Mouse (Mus musculus) lung, postnatal 0 days (tissue): ENCODE measurements around the gene March1. TPM values are rescaled to one million over a fixed set of nuclear protein-coding genes. Genes with fewer than 3 reads are reported as not detected.

Experiments
- ATAC-seq: fragments of 200-750 bp; cut with Nextera tagmentation; 2 replicates; pipeline ENCODE4 v1.8.0; 2017; ENCODE audit warnings: moderate library complexity
- DNase-seq: peaks from one replicate; pipeline ENCODE4 v3.0.0-alpha.2; 2016; ENCODE audit warnings: low spot score
- H3K27ac ChIP-seq: fragments of 300-500 bp; sonication (generic); 2 replicates; pipeline ENCODE4 v1.5.1; 2014; ENCODE audit warnings: antibody characterized with exemption, mild to moderate bottlenecking, low read length, mixed read lengths
- H3K27me3 ChIP-seq: fragments of 300-500 bp; sonication (generic); replicated peaks from 2 replicates; pipeline ENCODE4 v1.6.1; 2014; ENCODE audit warnings: low read length, mixed read lengths; ENCODE audit not compliant: insufficient read depth
- H3K36me3 ChIP-seq: fragments of 300-500 bp; sonication (generic); 2 replicates; pipeline ENCODE4 v1.6.1; 2014; ENCODE audit warnings: low read length, mixed read lengths; ENCODE audit not compliant: insufficient read depth
- H3K4me1 ChIP-seq: fragments of 300-500 bp; sonication (generic); 2 replicates; pipeline ENCODE4 v1.6.1; 2014; ENCODE audit warnings: antibody characterized with exemption, low read depth, low read length, mixed read lengths; ENCODE audit not compliant: insufficient read depth
- H3K4me2 ChIP-seq: fragments of 300-500 bp; sonication (generic); replicated peaks from 2 replicates; pipeline ENCODE4 v1.6.1; 2014; ENCODE audit warnings: low read depth, mild to moderate bottlenecking, low read length, moderate library complexity, mixed read lengths
- H3K4me3 ChIP-seq: fragments of 300-500 bp; sonication (generic); 2 replicates; pipeline ENCODE4 v1.5.1; 2014; ENCODE audit warnings: low read depth, low read length
- H3K9ac ChIP-seq: fragments of 300-500 bp; sonication (generic); replicated peaks from 2 replicates; pipeline ENCODE4 v1.6.1; 2014; ENCODE audit warnings: low read depth, mild to moderate bottlenecking
- H3K9me3 ChIP-seq: fragments of 300-500 bp; sonication (generic); 2 replicates; pipeline ENCODE4 v1.6.1; 2016; ENCODE audit warnings: low read length, mixed read lengths
- CTCF ChIP-seq: IDR thresholded peaks from 2 replicates; pipeline ENCODE4 v1.5.1; 2016; ENCODE audit warnings: antibody characterized with exemption, mild to moderate bottlenecking
- EP300 ChIP-seq: IDR thresholded peaks from 2 replicates; pipeline ENCODE4 v1.6.1; 2016; ENCODE audit warnings: antibody characterized with exemption, mild to moderate bottlenecking, control low read depth
- WGBS: fragments of 180-500 bp; shearing (Covaris S2); extraction: QIAGEN DNeasy Blood & Tissue Kit; methylation state at CpG from one replicate; pipeline ENCODE4 v1.1.7; 2014; 5-methylcytosine and 5-hydroxymethylcytosine counted together
- polyA plus RNA-seq: library from polyadenylated mRNA; unstranded; fragments of >200 nt; fragmentation: Nextera tagmentation; extraction: Ambion mirVana; gene quantifications from 2 replicates; pipeline ENCODE4 v1.2.1, GENCODE M21; 2015

March1 gene
- polyA plus RNA-seq: 0.98 and 1.1 TPM in 2 replicates

DNA sequence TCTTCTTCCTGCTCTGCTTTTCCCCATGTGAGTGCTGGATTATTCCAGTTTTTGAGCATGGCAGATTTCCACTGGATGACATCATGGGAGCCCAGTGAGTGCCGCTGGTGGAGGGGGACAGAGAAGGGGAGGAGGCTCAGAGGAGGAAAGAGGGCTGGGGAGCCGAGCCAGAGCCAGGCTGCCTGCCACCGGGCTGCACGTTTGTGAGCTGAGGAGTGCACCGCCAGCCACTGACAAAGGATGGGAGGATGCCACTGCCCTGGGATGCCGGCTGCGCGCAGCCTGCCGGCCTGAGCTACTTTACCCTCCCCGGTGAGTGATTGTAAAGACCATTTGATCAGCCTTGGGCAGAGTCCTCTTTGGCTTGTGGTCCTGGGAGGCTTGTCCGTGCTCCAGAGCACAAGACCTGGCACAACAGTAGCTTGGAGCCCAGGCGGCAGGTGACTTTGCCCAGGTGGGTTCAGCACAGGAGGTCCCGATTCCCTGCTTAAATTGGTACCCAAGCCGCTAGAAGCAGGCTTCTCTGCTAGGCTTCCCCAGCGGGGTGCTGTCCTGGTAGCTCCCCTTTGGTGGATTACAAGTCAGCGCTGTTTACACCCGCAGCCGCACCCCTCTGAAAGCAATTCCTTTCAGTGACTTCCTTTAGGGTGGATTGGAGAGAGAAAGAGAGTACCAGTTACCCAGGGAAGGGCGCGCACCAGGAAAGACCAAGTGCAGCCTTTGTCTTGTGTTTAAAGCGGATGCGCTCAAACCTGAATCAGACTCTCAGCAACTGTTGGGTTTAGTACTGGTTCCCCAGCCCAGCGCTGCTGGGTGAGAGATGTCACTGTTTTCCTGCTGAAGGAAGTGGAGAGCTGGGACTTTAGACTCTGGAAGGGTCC, at the start of gene March1:
TSS of gene March1 (plus strand) at position 30 of the 881 bp plus-strand sequence.
- Histone ChIP-seq H3K4me1 (no peaks in the 10 kb centered on the region), H3K4me3 (no peak within 1 kb of the TSS), H3K27me3 (no peaks in the 10 kb centered on the region), H3K36me3 (no peaks in the 10 kb centered on the region), H3K27ac (no peak within 1 kb of the TSS), H3K9ac (no peak within 1 kb of the TSS), H3K4me2 (no peak within 1 kb of the TSS), H3K9me3 (no peaks in the 10 kb centered on the region)
- ATAC-seq: no peak
- 2% methylated on average over 23 of the region's 23 CpGs for WGBS
- no peak for DNase-seq
- no peak for TF ChIP-seq CTCF
- TF ChIP-seq EP300: no peak

DNA sequence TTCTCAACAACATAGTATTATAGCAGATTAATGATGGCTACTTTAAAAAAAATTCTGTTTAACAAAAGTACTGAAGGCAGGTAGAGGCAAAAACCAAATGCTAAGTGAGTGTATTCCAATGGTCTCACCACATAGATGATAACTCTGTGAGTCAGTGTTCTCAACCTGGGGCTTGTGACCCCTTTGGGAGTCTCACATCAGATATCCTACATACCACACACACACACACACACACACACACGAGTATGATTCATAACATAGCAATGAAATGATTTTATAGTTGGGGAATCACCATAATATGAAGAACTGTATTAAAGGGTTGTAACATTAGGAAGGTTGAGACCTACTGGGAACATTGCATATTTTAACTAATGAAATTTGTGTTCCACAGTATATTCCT, 30.8 kb upstream of the March1 start:
- ATAC-seq: no peak
- H3K9ac ChIP-seq: no peak overlapping the region
- no peak overlapping the region for H3K4me3 ChIP-seq
- H3K4me1 ChIP-seq: no peaks in the 10 kb centered on the region
- 26% methylated on average over 1 of the region's 1 CpGs for WGBS
- no peak for DNase-seq
- H3K36me3 ChIP-seq: no peaks in the 10 kb centered on the region
- H3K27me3 ChIP-seq: no peaks in the 10 kb centered on the region
- no peak overlapping the region for H3K4me2 ChIP-seq
- H3K27ac ChIP-seq: no peak overlapping the region
- no peak for TF ChIP-seq CTCF
- TF ChIP-seq EP300: no peak
- no peaks in the 10 kb centered on the region for H3K9me3 ChIP-seq

DNA sequence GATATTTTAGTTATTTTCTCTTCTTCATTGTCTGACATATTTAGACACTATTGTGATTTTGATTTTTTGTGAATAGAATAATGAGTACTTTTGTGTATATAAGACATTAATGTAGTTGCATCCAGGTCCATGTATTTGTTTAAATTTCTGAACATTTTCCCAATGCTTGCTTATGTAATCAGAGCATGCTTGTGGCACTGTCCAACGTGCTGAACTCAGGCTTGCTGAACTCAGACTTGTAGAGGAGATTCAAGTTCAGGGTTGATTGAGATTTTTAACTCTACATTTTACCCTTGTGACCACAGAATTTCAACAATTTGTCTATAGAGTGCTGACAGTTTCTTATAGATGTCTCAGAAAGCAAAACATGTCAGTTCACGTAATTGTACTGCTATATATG, 14.5 kb upstream of the March1 start:
- Histone ChIP-seq H3K36me3 (no peaks in the 10 kb centered on the region), H3K9ac (no peak overlapping the region), H3K4me1 (no peaks in the 10 kb centered on the region), H3K4me3 (no peak overlapping the region), H3K4me2 (no peak overlapping the region), H3K27ac (no peak overlapping the region), H3K9me3 (no peaks in the 10 kb centered on the region), H3K27me3 (no peaks in the 10 kb centered on the region)
- no peak for TF ChIP-seq EP300
- TF ChIP-seq CTCF: no peak
- no peak for DNase-seq
- WGBS: 39% methylated on average over 2 of the region's 2 CpGs
- ATAC-seq: no peak

DNA sequence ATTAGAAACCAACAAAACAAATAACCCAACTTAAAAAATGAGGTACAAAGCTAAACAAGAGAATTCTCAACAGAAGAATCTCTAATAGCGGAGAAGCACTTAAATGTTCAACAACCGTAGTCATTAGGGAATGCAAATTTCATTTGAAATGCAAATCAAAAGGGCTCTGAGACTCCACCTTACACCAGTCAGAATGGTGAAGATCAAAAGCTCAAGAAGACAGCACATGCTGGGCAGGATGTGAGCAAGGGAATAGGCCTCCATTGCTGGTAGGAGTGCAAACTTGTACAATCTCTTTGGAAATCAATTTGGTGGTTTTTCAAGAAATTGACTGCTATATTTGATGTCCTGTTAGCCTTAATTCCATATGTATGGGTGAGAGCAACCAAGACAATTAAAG, 8.2 kb upstream of the March1 start:
- 72% methylated on average over 2 of the region's 2 CpGs for WGBS
- H3K27me3 ChIP-seq: no peaks in the 10 kb centered on the region
- no peaks in the 10 kb centered on the region for H3K4me1 ChIP-seq
- no peak overlapping the region for H3K27ac ChIP-seq
- TF ChIP-seq EP300: no peak
- no peak for TF ChIP-seq CTCF
- no peak for DNase-seq
- no peak overlapping the region for H3K4me2 ChIP-seq
- no peaks in the 10 kb centered on the region for H3K36me3 ChIP-seq
- H3K9me3 ChIP-seq: no peaks in the 10 kb centered on the region
- no peak overlapping the region for H3K9ac ChIP-seq
- H3K4me3 ChIP-seq: no peak overlapping the region
- no peak for ATAC-seq

DNA sequence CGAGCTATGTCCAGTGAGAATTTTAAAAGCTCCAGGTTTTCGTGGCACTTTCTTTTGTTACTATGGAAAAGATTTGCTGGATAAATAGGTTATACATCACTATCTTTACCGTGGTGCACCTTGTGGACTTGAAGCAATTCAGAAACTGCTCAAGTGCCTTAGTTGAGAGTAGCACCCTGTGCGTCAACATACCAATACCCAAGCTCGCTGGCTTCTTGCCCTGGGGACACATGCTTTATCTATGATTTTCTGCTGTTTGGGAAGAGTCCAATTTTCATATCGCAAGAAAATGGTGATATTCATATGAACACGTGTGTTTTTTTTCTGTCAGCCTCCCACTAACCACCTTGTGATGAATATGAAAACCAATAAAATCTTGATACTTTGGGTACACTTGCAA, 1.3 kb downstream of the March1 start:
- H3K4me2 ChIP-seq: no peak overlapping the region
- no peaks in the 10 kb centered on the region for H3K9me3 ChIP-seq
- no peaks in the 10 kb centered on the region for H3K36me3 ChIP-seq
- TF ChIP-seq CTCF: no peak
- TF ChIP-seq EP300: no peak
- ATAC-seq (no peak), DNase-seq (no peak)
- no peak overlapping the region for H3K4me3 ChIP-seq
- H3K4me1 ChIP-seq: no peaks in the 10 kb centered on the region
- WGBS: 38% methylated on average over 7 of the region's 7 CpGs
- H3K27ac ChIP-seq: no peak overlapping the region
- no peak overlapping the region for H3K9ac ChIP-seq
- H3K27me3 ChIP-seq: no peaks in the 10 kb centered on the region

DNA sequence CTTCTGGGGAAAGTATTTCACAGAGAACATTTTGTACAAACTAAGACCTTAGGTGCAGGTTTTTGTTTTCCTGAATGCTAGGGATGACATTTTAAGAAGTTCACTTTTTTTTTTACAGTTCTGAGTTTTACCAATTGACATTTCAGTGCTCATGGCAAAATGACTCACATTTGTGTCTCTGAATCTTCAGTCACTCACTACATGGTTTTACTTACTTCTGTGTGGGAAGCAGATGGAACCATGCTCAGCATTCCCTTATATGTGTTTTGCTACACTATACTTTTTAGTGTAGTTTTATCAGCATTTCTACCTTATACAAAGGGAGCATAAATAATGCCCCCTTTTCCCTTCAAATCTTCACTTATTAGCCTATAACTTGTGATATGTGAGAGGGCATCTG, 27.2 kb downstream of the March1 start:
- Histone ChIP-seq H3K36me3 (no peaks in the 10 kb centered on the region), H3K4me3 (no peak overlapping the region), H3K27me3 (no peaks in the 10 kb centered on the region), H3K4me2 (no peak overlapping the region), H3K9ac (no peak overlapping the region), H3K9me3 (no peaks in the 10 kb centered on the region), H3K4me1 (no peaks in the 10 kb centered on the region), H3K27ac (no peak overlapping the region)
- DNase-seq (no peak), ATAC-seq (no peak)
- no peak for TF ChIP-seq EP300
- no peak for TF ChIP-seq CTCF
